Mouse (Mus musculus): ENCODE data around the gene Dlk1. TPM values are rescaled to one million over a fixed set of nuclear protein-coding genes. Genes with fewer than 3 reads are reported as not detected.

The Dlk1 gene
- polyA plus RNA-seq, 1 experiment = not detected

DNA sequence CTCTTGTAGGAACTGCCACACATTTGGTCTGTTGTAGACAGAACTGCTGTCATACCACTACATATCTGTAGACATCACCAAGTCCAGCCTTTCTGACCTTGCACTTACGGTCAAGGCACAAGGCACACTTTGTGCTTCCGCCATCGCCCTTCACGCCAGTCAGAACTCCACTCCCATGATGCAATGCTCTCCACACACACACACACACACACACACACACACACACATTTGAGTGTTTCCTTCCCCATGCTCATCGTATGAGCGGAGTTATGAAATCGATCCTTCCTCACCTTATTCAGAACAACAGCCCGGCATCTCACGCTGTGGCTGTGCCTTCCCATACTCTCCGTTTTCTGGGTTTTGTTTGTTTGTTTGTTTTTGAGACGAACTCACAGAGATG is 55.1 kb downstream of the Dlk1 start:
- H3K79me3 ChIP-seq (ENCODE audit: low read depth) = no peaks in the 10 kb centered on the region
- H3ac ChIP-seq (ENCODE audit: control insufficient read depth, insufficient read length, low read depth) = no peak overlapping the region
- no peak overlapping the region for H3K4me3 ChIP-seq (ENCODE audit: insufficient read depth, poor library complexity, severe bottlenecking)
- H3K79me2 ChIP-seq (ENCODE audit: control insufficient read depth, insufficient read depth) = no peaks in the 10 kb centered on the region
- no peaks in the 10 kb centered on the region for H3K36me3 ChIP-seq (ENCODE audit: control insufficient read depth, insufficient read depth)
- peaks cover 8% of the 10 kb centered on the region for H3K27me3 ChIP-seq (ENCODE audit: control insufficient read depth, insufficient read depth, insufficient read length)
- TF ChIP-seq MYOG (IDR thresholded peaks at IDR 0.05; ENCODE audit: control insufficient read depth, extremely low read depth, insufficient read length) = no peak
- no peak for TF ChIP-seq FOSL1 (IDR thresholded peaks at IDR 0.05; ENCODE audit: insufficient read depth, low read length, poor library complexity, severe bottlenecking)
- TF ChIP-seq CTCF (IDR thresholded peaks at IDR 0.05; ENCODE audit: control insufficient read depth, insufficient read depth, insufficient read length) = no peak
- no peak for TF ChIP-seq USF1 (IDR thresholded peaks at IDR 0.05; ENCODE audit: low read depth)
- TF ChIP-seq MYOD1 (IDR thresholded peaks at IDR 0.05; ENCODE audit: control insufficient read depth, insufficient read length, low read depth) = no peak
- TF ChIP-seq CEBPB (IDR thresholded peaks at IDR 0.05; ENCODE audit: low read depth) = no peak
- TF ChIP-seq MAX (IDR thresholded peaks at IDR 0.05) = no peak

DNA sequence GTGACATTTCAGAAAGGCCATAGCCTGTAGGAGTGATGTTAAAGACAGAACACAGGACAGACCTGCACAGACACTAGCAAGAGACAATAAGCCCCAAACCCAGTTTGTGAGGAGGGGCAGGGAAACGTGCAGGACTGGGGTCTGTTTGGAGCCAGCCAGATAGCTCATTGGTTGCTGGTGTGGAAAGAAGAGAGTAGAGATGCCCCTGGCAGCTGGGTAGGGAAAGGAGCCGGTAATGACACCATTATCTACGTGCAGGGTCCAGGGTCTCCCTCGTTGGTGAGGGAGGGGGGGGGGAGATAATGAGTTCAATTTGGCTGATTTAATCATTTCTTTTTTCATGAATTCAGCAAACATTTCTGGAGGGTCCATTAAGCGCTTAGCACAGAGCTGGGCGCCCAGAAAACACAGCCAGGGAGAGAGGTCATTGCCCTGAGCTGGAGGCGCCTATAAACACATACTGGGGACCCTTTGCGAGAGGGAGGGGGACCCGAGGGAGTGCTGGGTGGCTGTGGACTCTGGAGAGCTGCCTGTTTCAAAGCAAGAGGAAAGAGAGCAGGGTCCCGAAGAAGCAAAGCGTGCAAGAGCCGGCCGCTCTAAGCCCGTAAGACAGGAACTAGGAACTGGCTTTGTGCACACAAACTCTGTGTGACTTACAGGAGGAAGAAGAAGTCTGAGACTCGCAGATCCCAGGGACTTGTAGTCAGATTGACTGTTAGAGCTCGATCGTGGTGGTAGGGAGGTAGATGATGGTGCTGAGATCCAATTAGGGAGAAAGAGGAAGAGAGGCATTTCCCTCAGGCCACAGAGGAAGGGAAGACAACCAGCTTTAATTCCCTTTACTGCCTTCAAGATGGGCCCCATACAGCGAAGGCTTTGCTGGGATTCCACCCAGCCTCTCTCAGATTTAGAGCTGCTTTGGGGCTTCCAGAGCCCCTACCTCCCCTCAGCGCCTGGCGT is 56.2 kb downstream of the Dlk1 start:
- Histone ChIP-seq H3K4me3 (ENCODE audit: insufficient read depth, poor library complexity, severe bottlenecking) (no peak overlapping the region), H3K79me3 (ENCODE audit: low read depth) (no peaks in the 10 kb centered on the region), H3K36me3 (ENCODE audit: control insufficient read depth, insufficient read depth) (no peaks in the 10 kb centered on the region), H3K27me3 (ENCODE audit: control insufficient read depth, insufficient read depth, insufficient read length) (peaks cover 8% of the 10 kb centered on the region), H3ac (ENCODE audit: control insufficient read depth, insufficient read length, low read depth) (no peak overlapping the region), H3K79me2 (ENCODE audit: control insufficient read depth, insufficient read depth) (no peaks in the 10 kb centered on the region)
- no peak for TF ChIP-seq MYOG (IDR thresholded peaks at IDR 0.05; ENCODE audit: control insufficient read depth, extremely low read depth, insufficient read length)
- TF ChIP-seq CTCF (IDR thresholded peaks at IDR 0.05; ENCODE audit: control insufficient read depth, insufficient read depth, insufficient read length) = no peak
- no peak for TF ChIP-seq MAX (IDR thresholded peaks at IDR 0.05)
- no peak for TF ChIP-seq FOSL1 (IDR thresholded peaks at IDR 0.05; ENCODE audit: insufficient read depth, low read length, poor library complexity, severe bottlenecking)
- no peak for TF ChIP-seq CEBPB (IDR thresholded peaks at IDR 0.05; ENCODE audit: low read depth)
- no peak for TF ChIP-seq USF1 (IDR thresholded peaks at IDR 0.05; ENCODE audit: low read depth)
- TF ChIP-seq MYOD1 (IDR thresholded peaks at IDR 0.05; ENCODE audit: control insufficient read depth, insufficient read length, low read depth) = no peak

- peaks cover 8% of the 10 kb centered on the region for H3K27me3 ChIP-seq (ENCODE audit: control insufficient read depth, insufficient read depth, insufficient read length)
- no peaks in the 10 kb centered on the region for H3K79me3 ChIP-seq (ENCODE audit: low read depth)
- no peak overlapping the region for H3K4me3 ChIP-seq (ENCODE audit: insufficient read depth, poor library complexity, severe bottlenecking)
- no peaks in the 10 kb centered on the region for H3K36me3 ChIP-seq (ENCODE audit: control insufficient read depth, insufficient read depth)
- TF ChIP-seq MAX (IDR thresholded peaks at IDR 0.05) (no peak), MYOD1 (IDR thresholded peaks at IDR 0.05; ENCODE audit: control insufficient read depth, insufficient read length, low read depth) (no peak)
- H3ac ChIP-seq (ENCODE audit: control insufficient read depth, insufficient read length, low read depth) = no peak overlapping the region
- no peaks in the 10 kb centered on the region for H3K79me2 ChIP-seq (ENCODE audit: control insufficient read depth, insufficient read depth)
Observed at GRCm38 (mm10) chr12:109509531-109510137, 57.0 kb downstream of the Dlk1 start.

- H3K27me3 ChIP-seq (ENCODE audit: control insufficient read depth, insufficient read depth, insufficient read length) = peaks cover 8% of the 10 kb centered on the region
- H3K4me3 ChIP-seq (ENCODE audit: insufficient read depth, poor library complexity, severe bottlenecking) = no peak overlapping the region
- H3K79me2 ChIP-seq (ENCODE audit: control insufficient read depth, insufficient read depth) = no peaks in the 10 kb centered on the region
- H3ac ChIP-seq (ENCODE audit: control insufficient read depth, insufficient read length, low read depth) = no peak overlapping the region
- no peaks in the 10 kb centered on the region for H3K36me3 ChIP-seq (ENCODE audit: control insufficient read depth, insufficient read depth)
- no peak for TF ChIP-seq FOSL1 (IDR thresholded peaks at IDR 0.05; ENCODE audit: insufficient read depth, low read length, poor library complexity, severe bottlenecking)
- TF ChIP-seq CTCF (IDR thresholded peaks at IDR 0.05; ENCODE audit: control insufficient read depth, insufficient read depth, insufficient read length) = no peak
- H3K79me3 ChIP-seq (ENCODE audit: low read depth) = no peaks in the 10 kb centered on the region
Observed at GRCm38 (mm10) chr12:109510247-109510646, 57.6 kb downstream of the Dlk1 start.

DNA sequence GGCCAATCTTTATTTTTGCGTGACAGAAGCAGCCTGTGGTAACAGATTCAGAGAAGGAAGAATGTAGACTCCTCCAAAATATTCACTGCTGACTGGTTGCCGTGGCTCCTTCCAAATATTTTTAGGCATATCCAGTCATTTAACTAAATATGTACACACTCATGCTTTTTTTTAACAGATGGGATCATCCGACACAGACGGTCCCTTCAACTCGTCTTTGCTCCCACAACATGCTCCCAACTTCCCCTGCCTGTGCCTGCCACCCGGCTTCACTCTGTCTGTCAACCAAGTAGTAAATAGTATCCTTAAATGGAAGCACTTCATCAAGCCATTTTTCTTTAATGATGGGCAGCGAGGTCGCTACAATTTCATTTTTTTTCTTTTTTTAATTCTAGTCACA is 58.8 kb downstream of the Dlk1 start:
- no peak overlapping the region for H3K4me3 ChIP-seq (ENCODE audit: insufficient read depth, poor library complexity, severe bottlenecking)
- no peaks in the 10 kb centered on the region for H3K36me3 ChIP-seq (ENCODE audit: control insufficient read depth, insufficient read depth)
- H3ac ChIP-seq (ENCODE audit: control insufficient read depth, insufficient read length, low read depth) = no peak overlapping the region
- TF ChIP-seq MYOG (IDR thresholded peaks at IDR 0.05; ENCODE audit: control insufficient read depth, extremely low read depth, insufficient read length) (no peak), FOSL1 (IDR thresholded peaks at IDR 0.05; ENCODE audit: insufficient read depth, low read length, poor library complexity, severe bottlenecking) (no peak), USF1 (IDR thresholded peaks at IDR 0.05; ENCODE audit: low read depth) (no peak), CEBPB (IDR thresholded peaks at IDR 0.05; ENCODE audit: low read depth) (no peak), CTCF (IDR thresholded peaks at IDR 0.05; ENCODE audit: control insufficient read depth, insufficient read depth, insufficient read length) (no peak), MYOD1 (IDR thresholded peaks at IDR 0.05; ENCODE audit: control insufficient read depth, insufficient read length, low read depth) (no peak), MAX (IDR thresholded peaks at IDR 0.05) (no peak)
- no peaks in the 10 kb centered on the region for H3K79me2 ChIP-seq (ENCODE audit: control insufficient read depth, insufficient read depth)
- no peaks in the 10 kb centered on the region for H3K79me3 ChIP-seq (ENCODE audit: low read depth)
- peaks cover 16% of the 10 kb centered on the region for H3K27me3 ChIP-seq (ENCODE audit: control insufficient read depth, insufficient read depth, insufficient read length)

Measured in C2C12 (cell line).